Mouse (Mus musculus): ENCODE measurements at regions not wholly inside any gene's neighbourhood (a gene's known extent, or its start where the extent isn't known, plus 50 kb on each side); places are given as distances from the start of the nearest gene placed in this dataset.

DNA sequence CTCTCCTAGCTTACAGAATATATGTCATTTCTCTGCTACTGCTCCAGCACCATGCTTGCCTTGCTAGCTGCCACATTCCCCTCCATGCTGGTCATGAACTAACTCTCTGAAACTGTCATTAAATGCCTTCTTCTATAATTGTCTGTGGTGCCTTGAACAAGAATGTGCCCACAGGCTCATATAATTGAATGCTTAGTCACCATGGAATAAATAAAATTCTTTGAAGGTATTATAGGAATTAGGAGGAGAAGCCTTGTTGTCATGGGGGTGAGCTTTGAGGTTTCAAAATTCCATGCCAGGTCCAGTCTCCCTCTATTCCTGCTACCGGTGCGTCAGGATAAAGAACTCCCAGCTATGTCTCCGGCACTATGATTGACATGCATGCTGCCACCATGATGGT, 171.9 kb downstream of the Atp6ap1l start:
- DNase-seq: no peak

DNA sequence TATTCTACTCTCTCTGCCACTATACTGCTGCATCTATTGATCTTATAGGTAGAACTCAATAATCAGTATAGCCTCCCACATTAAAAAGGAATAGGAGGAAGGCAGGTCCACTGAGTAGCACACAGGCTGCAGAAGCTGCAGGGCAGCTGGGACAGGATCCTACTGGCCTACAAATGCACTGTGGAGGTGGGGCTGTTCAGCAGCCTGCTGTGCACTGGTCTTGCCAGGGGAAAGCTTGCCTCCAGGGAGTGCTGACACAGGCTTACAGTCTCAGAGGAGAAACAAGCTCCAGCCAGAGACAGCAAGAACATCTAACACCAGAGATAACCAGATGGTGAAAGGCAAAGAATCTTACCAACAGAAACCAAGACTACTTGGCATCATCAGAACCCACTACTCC, 176.1 kb downstream of the Atp6ap1l start:
- peak; percentile 3 to 5 for DNase-seq

DNA sequence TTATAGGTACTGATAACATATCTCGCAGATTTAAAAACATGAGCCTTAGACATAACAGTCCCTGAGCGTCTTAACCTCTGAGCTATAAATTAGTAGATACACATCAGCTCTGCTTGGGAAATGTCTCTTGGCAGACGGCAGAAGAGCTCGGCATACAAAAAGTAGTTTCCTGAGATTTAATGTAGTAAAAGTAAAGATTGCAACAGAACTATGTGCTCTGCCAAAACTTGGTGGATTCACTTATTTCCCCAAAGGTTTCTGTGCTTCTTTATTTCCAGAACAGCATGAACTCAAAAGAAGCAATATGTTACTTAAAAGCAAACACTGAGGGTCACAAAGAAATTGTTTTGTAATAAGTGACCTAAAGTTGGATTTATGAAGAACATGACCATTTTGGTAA, 177.3 kb downstream of the Atp6ap1l start:
- no peak for DNase-seq

DNA sequence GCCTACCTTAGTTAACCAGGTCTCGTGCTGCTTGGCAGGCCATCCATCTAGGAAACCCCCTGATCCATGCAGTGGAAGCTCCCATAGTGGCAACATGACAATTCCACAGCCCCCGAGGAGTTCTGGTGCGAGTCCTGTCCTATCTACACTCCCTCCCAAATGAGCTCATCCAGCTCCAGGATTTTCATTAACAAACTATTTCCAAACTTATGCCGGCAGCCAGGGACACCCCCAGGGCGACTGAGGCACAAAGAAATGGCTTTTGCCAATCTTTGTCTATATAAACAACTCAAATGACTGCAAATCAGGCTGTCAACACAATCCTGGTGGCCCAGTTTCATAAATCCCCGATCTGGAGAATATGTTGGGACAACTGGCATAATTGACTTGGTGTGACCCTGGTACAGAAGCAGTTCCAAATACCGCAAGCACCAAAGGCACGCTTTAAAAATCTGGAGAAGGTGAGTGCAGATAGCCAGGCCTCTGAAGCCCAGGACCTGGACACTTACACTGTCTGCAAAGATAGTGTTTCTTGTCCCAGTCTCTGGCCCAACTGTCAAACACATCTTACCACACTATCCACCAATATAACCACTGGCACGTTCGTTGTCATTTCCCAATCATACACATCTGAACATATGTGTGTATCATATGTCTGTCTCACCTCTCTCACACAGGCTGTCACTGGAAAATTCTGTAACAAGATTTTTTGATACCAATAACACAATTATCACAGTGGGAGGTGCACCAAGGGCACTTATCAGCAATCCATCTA, 179.9 kb downstream of the Atp6ap1l start:
- DNase-seq: no peak

DNA sequence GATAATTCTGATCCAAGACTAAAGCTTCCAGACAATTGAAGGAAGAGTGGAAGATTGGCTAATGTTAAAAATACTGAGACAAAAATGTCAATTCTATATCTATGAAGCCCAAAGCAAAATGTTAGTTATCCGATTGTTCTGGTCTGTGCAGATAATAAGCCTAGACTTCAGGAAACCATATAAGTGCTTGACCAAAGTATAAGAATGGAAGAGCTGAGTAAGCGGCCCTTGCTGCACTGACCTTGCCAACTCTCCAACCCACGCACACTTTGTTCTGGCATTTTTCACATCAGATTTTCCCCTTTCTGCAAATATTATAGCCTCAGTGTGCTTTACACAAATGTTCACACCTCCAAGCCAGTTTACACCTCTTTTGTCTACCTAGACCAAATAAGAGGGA, 180.6 kb downstream of the Atp6ap1l start:
- DNase-seq: no peak

DNA sequence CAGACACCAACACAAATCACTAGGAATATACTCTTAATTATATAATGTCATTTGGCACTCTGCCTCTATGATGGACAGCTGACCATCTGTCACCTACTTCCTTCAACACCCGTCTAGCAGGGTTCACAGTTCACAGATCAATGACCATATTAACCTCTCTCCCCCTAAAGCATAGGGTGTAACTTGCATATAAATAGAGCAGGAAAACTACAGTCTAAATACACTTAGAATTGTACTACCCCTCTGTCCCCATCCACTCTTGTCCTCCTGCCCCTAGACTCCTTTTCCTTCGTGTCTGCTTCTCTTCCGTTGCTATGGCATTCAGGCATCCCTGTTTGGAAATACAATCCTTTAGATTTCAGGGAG, 181.6 kb downstream of the Atp6ap1l start:
- no peak for DNase-seq

DNA sequence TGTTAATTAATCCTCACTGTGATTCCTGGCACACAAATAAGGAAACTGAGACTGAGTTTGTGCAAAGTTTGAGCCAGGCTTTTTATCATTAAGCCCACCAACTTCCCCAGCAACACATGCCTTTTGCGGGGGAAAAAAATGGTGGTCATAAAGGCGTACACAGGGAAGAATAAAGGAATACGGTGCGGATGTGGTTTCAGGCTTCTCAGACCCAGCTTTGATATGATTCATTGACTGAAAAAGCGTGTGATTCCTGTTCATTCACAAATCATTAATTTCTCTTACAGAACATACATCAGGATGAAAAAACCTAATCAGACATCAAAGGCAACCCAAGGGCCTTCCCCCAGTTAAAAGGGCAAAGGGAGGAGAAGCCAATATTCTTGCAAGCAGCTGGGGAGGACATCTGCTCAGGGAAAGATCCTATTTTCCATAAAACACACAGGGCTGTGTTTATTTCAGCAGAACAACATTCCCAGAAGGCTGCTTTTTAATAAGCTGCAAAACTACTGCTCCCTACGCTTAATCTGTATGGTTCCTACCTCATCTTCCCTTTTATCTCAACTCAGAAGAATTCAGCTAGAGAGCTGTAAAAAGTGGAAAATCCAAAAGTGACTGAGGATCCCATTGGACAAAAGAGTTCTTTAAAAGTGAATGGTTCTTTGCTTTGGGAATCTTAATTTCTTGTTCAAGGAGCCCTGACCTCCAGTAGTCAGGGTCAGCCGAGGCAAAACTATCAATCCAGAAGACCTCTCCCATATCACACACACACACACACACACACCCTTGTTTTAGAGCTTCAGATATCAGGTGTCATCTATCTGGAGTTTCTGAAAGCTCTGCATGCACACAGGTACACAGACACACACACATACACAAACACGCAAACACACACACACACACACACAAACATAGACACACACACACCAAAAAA, 182.3 kb downstream of the Atp6ap1l start:
- DNase-seq: no peak

DNA sequence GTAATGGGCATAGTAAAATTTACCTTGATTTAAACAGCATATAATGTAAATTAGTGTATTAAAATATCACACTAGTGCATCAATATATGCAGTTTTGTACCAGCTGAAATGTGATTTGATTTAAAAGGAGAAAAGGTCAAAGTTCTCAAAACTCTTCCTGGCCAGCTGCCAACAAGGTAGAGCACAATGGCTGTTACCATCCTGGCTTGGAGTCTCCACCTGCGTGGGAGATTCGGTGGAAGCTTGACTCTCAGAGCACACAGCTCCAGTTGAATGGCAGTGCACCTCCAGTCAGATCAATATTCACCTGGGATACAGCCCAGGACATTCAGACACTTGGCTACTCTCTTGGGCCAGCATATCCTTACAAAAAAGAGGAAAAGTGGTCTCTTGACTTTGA, 220.8 kb downstream of the Atp6ap1l start:
- no peak for DNase-seq

DNA sequence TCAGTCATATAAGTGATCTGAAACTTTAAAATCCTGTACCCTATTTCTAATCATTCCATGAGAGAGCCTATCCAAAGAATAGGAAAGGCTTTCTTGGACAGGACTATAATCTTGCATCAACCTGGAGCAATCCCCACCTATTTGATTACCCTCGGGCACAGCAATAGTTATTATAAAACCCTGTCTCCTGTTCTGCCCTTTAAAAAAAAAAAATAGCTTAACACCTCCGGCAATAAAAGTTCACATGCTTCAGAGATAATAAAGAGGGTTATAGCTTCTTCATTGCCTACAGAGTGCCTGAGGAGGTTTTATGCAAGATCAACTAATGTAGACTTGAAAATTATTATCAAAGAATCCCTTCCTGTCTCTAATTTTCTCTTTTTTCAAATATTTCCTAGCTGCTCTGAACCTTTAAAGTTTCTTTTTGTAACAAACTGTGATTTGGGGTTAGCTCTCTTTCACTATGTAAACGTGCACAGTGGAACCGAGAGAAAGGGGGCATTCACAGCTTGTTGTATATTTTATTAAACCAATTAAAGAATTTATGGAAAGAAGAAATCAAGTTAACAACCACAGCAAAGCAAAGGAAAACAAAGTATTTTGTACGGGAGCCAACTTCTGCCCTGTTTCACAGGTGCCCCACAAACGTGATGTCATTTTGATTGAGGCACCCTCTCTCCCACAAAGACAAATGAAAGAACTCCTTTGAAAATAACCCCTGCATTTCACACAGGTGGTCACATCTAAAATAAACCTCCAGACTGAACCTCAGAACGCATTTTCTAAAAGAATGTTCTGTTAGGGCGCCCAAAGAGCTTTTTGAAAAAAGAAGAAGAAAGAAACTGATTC, 225.8 kb downstream of the Atp6ap1l start:
- DNase-seq: no peak

DNA sequence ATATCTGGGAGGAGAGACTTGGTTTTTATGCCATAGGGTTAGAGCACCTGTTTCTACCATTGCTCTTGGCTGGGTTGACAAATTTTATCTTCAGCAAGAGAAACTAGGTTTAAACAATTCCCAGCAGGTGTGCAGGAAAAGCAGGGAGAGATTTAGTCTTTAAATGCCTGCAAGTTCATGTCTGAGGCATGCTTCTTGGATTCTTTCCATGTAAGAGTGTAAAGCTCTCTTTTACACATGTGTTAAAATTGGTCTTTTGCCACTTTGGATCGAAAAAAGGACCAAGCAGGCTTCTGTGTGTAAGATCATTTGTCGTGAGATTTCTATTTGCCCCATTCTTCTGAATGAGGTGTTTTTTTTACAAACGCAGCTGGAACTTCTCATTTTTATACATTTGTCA, 231.3 kb downstream of the Atp6ap1l start:
- DNase-seq: no peak

DNA sequence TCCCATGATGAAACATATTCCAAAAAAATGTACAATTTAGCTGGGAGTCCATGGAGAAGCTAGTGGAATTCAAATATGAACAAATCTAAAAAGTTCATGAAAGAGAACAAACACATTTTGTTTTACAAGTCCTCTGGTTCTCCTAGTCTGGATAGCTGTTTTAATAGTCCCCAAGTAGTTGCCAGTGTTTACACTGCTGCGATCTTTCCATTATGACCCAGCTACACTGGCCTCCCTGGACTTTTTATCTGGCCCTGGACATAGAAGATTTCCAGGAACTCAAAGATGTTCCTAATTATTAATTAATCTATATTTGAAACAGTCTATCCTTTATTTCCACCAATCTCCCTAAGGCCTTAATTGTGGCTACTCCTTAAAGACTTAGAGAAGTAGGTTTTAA, 232.1 kb downstream of the Atp6ap1l start:
- no peak for DNase-seq

DNA sequence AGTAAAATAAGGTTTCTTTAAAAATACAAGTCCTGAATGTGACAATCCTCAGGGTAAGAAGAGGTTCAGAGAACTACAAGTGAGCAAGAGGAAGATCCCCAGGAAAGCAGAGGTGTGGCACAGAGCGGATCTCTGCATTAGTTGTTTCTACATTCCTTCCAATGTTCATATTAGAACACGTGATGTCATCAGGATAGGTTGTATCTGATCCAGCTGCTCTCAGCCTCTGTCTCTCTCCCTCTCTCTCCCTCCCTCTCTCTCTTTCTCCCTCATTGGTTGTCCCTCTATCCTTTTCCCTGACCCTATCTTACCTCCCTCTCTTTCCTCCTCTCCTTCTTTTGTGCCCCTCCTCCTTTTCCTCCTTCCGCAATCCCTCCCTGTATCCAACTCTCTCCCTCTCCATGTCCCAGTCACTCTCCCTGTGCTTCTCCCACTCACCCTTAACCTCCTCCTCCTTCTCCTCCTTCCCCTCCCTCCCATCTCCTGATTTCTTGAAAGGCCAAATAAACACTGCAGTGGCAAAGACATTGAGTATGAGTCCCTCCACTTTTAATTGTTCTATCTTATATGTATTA, 243.5 kb downstream of the Atp6ap1l start:
- no peak for DNase-seq

DNA sequence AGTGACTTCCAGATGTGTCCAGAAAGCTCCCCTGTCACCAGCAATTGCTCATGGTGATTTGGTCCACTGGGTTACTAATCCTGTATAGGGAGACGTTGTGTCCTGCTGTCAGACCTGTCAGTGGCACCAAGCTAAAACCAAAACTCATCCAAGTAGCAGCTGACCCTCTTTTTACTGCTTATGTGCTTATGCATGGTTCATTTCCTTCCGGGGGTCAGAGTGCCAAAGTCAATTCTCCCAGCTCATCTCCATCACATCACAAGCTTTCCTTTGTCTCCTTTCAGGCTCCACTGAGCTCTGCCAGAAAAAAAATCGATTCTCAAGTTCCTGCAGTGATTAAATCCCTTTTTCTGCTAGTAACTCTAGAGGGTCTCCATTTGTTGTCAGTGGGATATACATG, 244.2 kb downstream of the Atp6ap1l start:
- DNase-seq: no peak

DNA sequence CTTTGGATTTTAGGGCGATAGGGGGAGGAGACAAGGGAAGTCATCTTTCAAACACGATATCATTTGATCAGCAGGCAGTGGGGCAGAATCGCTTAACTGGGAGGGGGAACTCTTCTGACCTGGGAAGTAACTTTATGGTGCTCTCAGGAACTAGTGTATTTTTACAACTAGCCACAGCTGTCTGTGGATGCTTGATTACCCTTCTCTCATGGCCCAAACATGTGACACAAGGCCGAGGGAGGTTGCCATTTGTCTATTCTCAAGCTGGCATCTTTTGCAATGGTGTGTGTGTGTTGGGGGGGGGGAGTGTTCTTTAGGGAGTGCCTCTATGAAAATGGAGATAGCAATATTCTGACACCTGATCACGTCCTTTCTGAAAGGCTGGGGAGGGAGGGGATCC, 246.1 kb downstream of the Atp6ap1l start:
- DNase-seq: no peak

DNA sequence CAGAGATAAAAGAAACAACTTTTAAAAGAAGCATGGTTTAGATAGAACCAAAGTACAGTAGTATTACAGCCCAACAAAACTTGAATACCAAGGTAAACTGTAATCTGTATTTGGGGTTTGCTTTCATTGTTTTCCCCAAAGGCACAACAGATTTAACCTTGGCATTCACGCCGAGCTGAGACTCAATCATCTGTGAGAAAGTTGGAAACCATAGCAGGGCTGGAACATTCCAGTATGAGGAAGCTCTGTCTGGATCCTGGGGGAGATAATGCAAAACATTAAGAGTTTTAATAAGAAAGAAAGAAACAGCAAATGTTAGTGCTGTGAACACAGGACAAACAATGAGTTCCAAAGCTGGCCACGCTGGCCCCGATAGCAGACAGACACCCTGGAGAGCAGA, 258.8 kb downstream of the Atp6ap1l start:
- no peak for DNase-seq

DNA sequence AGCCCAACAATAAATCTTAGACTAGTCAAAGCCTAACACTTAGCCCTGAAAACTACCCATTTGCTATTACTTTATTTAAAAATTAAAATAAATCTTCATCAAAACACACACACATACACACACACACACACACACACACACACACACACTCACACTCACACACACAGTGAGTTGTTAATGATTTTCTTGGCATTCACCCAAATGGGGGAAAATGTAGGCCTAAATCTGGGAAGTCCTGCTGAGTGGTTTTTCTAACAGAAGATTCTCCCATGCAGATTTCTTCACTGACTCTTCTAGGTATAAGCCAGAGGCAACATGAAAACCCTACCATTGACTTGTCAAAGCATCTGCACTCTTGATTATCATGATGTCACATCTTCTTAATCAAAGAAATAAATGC, 260.9 kb downstream of the Atp6ap1l start:
- DNase-seq: no peak

DNA sequence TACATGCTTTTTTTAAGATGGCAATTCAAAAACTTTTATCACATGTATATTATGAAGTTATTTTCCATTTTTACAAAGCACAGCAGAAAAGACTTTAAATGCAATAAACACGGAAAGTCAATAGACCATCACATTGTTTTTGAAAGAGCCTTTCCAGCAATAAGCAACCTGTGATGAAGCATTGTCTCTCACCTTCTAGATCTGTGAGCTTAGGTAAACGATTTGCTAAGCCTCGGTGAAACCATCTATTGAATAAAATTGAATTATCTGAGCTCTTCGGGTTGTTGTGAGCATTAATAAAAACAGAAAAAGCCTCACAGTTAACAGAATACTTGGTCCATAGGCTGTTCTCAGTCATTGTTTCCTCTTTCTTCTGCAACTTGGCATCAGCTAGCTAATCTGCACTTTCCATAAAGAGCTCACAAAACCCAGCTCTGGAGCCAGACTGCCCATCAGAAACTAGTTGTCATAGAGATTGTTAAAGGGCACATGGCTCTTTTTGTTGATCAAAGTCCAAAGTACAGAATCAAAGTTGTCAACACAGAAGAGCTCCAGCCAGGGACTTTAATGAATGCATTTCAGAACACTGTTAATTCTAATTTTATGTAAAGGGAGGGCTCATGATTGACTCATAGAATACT, 261.5 kb downstream of the Atp6ap1l start:
- DNase-seq: no peak

DNA sequence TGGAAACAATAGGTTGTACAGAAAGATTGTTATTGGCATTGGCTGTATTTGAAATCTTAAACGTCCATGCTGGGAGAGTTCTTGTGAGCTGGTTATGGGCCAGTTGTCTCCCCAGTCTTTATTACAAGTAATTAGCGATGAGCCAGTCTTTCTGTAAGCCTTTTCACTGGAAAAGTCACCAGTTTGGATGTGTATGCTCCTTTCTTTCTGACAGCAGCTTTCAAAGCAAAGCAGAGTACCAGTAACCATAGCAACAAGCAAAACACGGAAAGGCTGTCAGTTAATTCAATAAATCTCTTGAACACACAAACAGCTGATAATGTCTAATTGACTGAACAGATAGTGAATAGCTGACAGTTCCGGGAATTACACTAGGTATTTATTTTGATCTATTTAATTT, 262.0 kb downstream of the Atp6ap1l start:
- no peak for DNase-seq

DNA sequence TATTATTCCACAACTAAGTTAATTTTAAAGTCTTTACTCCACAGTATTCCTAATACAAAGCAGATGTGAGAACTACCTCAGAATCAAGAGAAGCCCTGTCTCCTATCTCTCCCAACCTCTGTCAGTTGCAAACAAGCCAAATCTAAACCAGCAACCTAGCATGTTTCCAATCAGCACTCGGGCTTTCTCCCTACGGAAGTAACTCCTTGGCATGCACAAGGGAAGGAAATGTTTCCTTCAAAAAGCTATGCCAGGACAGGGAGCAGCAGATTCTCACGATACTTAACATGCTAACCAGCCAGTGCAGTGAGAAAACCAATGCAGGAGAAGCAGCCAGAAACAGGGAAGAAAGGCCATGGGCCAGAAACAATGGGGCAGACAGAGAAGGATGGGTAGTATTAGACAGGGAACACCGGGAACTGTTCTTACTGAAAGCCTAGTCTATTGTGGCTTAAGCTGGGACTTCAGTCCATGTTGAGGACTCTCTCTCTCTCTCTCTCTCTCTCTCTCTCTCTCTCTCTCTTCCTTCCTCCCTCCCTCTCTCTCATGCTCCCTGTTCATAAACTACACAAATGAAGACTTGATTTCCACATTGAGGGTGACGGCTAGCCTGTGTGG, 262.8 kb downstream of the Atp6ap1l start:
- no peak for DNase-seq
